Mouse (Mus musculus) limb, embryonic 14.5 days (tissue): Measurements from ENCODE around the gene Vamp5. TPM values are rescaled to one million over a fixed set of nuclear protein-coding genes. Genes with fewer than 3 reads are reported as not detected.

Source experiments
- ATAC-seq: fragments of 200-750 bp; cut with Nextera tagmentation; 2 replicates; pipeline ENCODE4 v1.8.0; 2017; ENCODE audit warnings: low read depth, moderate number of reproducible peaks, moderate TSS enrichment; ENCODE audit not compliant: low FRiP score
- DNase-seq: peaks from one replicate; pipeline ENCODE4 v3.0.0-alpha.2; 2015; ENCODE audit warnings: low spot score
- H3K27ac ChIP-seq: fragments of 300-500 bp; sonication (generic); replicated peaks from 2 replicates; pipeline ENCODE4 v1.5.1; 2014; ENCODE audit warnings: low read depth, mild to moderate bottlenecking, low read length, moderate library complexity, mixed read lengths
- H3K27me3 ChIP-seq: fragments of 300-500 bp; sonication (generic); 2 replicates; pipeline ENCODE4 v1.6.1; 2014; ENCODE audit warnings: low read length, mixed read lengths; ENCODE audit not compliant: control insufficient read depth, insufficient read depth
- H3K36me3 ChIP-seq: fragments of 300-500 bp; sonication (generic); 2 replicates; pipeline ENCODE4 v1.6.1; 2014; ENCODE audit warnings: mild to moderate bottlenecking, low read length, moderate library complexity, mixed read lengths; ENCODE audit not compliant: control insufficient read depth, insufficient read depth
- H3K4me1 ChIP-seq: fragments of 300-500 bp; sonication (generic); 2 replicates; pipeline ENCODE4 v1.6.1; 2014; ENCODE audit warnings: antibody characterized with exemption, low read length, mixed read lengths; ENCODE audit not compliant: control insufficient read depth, insufficient read depth
- H3K4me2 ChIP-seq: fragments of 300-500 bp; sonication (generic); replicated peaks from 2 replicates; pipeline ENCODE4 v1.6.1; 2014; ENCODE audit warnings: low read depth, mild to moderate bottlenecking, low read length, moderate library complexity; ENCODE audit not compliant: severe bottlenecking
- H3K4me3 ChIP-seq: fragments of 300-500 bp; sonication (generic); replicated peaks from 2 replicates; pipeline ENCODE4 v1.5.1; 2014; ENCODE audit warnings: low read length
- H3K9ac ChIP-seq: fragments of 300-500 bp; sonication (generic); 2 replicates; pipeline ENCODE4 v1.6.1; 2014; ENCODE audit warnings: mild to moderate bottlenecking, low read depth, low read length, moderate library complexity; ENCODE audit not compliant: severe bottlenecking
- H3K9me3 ChIP-seq: fragments of 300-500 bp; sonication (generic); 2 replicates; pipeline ENCODE4 v1.6.1; 2016; ENCODE audit warnings: low read length; ENCODE audit not compliant: control insufficient read depth
- POLR2A ChIP-seq: fragments of 200-500 bp; IDR thresholded peaks from 2 replicates; pipeline ENCODE4 v1.8.0; 2012; ENCODE audit warnings: inconsistent platforms, mild to moderate bottlenecking, moderate library complexity, borderline replicate concordance; ENCODE audit not compliant: insufficient read depth, insufficient read length; ENCODE audit errors: extremely low read depth
- WGBS: fragments of 180-500 bp; shearing (Covaris S2); extraction: QIAGEN DNeasy Blood & Tissue Kit; methylation state at CpG from one replicate; pipeline ENCODE4 v1.1.7; 2014; 5-methylcytosine and 5-hydroxymethylcytosine counted together
- polyA plus RNA-seq, 2 experiments: library from polyadenylated mRNA; depleted of rRNA in 1 of 2; stranded (reverse) in 1 of 2; unstranded in 1 of 2; fragments of >200 nt; fragmentation: Nextera tagmentation in 1 of 2; extraction: Ambion mirVana in 1 of 2; gene quantifications; 2 replicates each; pipeline versions ENCODE4 v1.2.1 to v1.2.3; 2012 to 2014

The Vamp5 gene
- polyA plus RNA-seq, 2 experiments = 16.6 to 24.5 TPM

GRCm38 (mm10) chr6:72323786-72324508, 56.3 kb downstream of the Vamp5 start:
- no peak overlapping the region for H3K9ac ChIP-seq
- no peaks in the 10 kb centered on the region for H3K27me3 ChIP-seq
- H3K36me3 ChIP-seq = peaks cover 96% of the 10 kb centered on the region
- no peak overlapping the region for H3K4me2 ChIP-seq
- no peak overlapping the region for H3K27ac ChIP-seq
- no peak for DNase-seq
- no peaks in the 10 kb centered on the region for H3K9me3 ChIP-seq
- no peak for TF ChIP-seq POLR2A
- WGBS = 92% methylated on average over 6 of the region's 6 CpGs
- H3K4me3 ChIP-seq = no peak overlapping the region
- no peak for ATAC-seq
- no peaks in the 10 kb centered on the region for H3K4me1 ChIP-seq

GRCm38 (mm10) chr6:72322936-72323335, 57.3 kb downstream of the Vamp5 start:
- no peak for TF ChIP-seq POLR2A
- H3K9me3 ChIP-seq = no peaks in the 10 kb centered on the region
- H3K4me2 ChIP-seq = no peak overlapping the region
- WGBS = 94% methylated on average over 3 of the region's 3 CpGs
- H3K27ac ChIP-seq = no peak overlapping the region
- no peak overlapping the region for H3K4me3 ChIP-seq
- no peaks in the 10 kb centered on the region for H3K4me1 ChIP-seq
- ATAC-seq (no peak), DNase-seq (no peak)
- H3K27me3 ChIP-seq = no peaks in the 10 kb centered on the region
- no peak overlapping the region for H3K9ac ChIP-seq
- peaks cover 97% of the 10 kb centered on the region for H3K36me3 ChIP-seq

GRCm38 (mm10) chr6:72319019-72319418, 61.2 kb downstream of the Vamp5 start:
- H3K4me3 ChIP-seq = no peak overlapping the region
- no peaks in the 10 kb centered on the region for H3K27me3 ChIP-seq
- H3K27ac ChIP-seq = no peak overlapping the region
- no peak for TF ChIP-seq POLR2A
- H3K9ac ChIP-seq = no peak overlapping the region
- ATAC-seq (no peak), DNase-seq (peak; percentile 56)
- no peak overlapping the region for H3K4me2 ChIP-seq
- no peaks in the 10 kb centered on the region for H3K4me1 ChIP-seq
- 82% methylated on average over 11 of the region's 11 CpGs for WGBS
- peaks cover 75% of the 10 kb centered on the region for H3K36me3 ChIP-seq
- no peaks in the 10 kb centered on the region for H3K9me3 ChIP-seq

Other genes starting within 250 kb of the Vamp5 start
- gene Atoh8, start 144.9 kb downstream of the Vamp5 start, polyA plus RNA-seq (2012; rRNA removed) = 19.8 and 26.5 TPM in 2 replicates
- 15.1 and 19.5 TPM in 2 replicates for gene Atoh8, start 144.9 kb downstream of the Vamp5 start, polyA plus RNA-seq (2014; fragmentation: Nextera tagmentation; extraction: Ambion mirVana)
- not detected in 2 replicates for gene Sftpb, start 75.9 kb downstream of the Vamp5 start, polyA plus RNA-seq (2012; rRNA removed)
- gene Sftpb, start 75.9 kb downstream of the Vamp5 start, polyA plus RNA-seq (2014; fragmentation: Nextera tagmentation; extraction: Ambion mirVana) = not detected in 2 replicates
- 35.8 and 39.1 TPM in 2 replicates for gene Usp39, start 35.3 kb downstream of the Vamp5 start, polyA plus RNA-seq (2012; rRNA removed)
- 52.2 and 53.7 TPM in 2 replicates for gene Usp39, start 35.3 kb downstream of the Vamp5 start, polyA plus RNA-seq (2014; fragmentation: Nextera tagmentation; extraction: Ambion mirVana)
- gene 0610030E20Rik, start 33.2 kb downstream of the Vamp5 start, polyA plus RNA-seq (2012; rRNA removed) = 30.6 and 31.7 TPM in 2 replicates
- 23.0 and 23.5 TPM in 2 replicates for gene 0610030E20Rik, start 33.2 kb downstream of the Vamp5 start, polyA plus RNA-seq (2014; fragmentation: Nextera tagmentation; extraction: Ambion mirVana)
- gene Tmem150a, start 25.0 kb downstream of the Vamp5 start, polyA plus RNA-seq (2012; rRNA removed) = 32.9 and 50.5 TPM in 2 replicates
- gene Tmem150a, start 25.0 kb downstream of the Vamp5 start, polyA plus RNA-seq (2014; fragmentation: Nextera tagmentation; extraction: Ambion mirVana) = 16.0 and 16.1 TPM in 2 replicates
- 65.7 and 79.5 TPM in 2 replicates for gene Rnf181, start 13.5 kb downstream of the Vamp5 start, polyA plus RNA-seq (2012; rRNA removed)
- 84.4 and 85.6 TPM in 2 replicates for gene Rnf181, start 13.5 kb downstream of the Vamp5 start, polyA plus RNA-seq (2014; fragmentation: Nextera tagmentation; extraction: Ambion mirVana)
- gene Vamp8, start 10.2 kb upstream of the Vamp5 start, polyA plus RNA-seq (2012; rRNA removed) = 110 and 125 TPM in 2 replicates
- gene Vamp8, start 10.2 kb upstream of the Vamp5 start, polyA plus RNA-seq (2014; fragmentation: Nextera tagmentation; extraction: Ambion mirVana) = 163 and 173 TPM in 2 replicates
- 44.9 and 59.8 TPM in 2 replicates for gene Ggcx, start 33.8 kb upstream of the Vamp5 start, polyA plus RNA-seq (2012; rRNA removed)
- gene Ggcx, start 33.8 kb upstream of the Vamp5 start, polyA plus RNA-seq (2014; fragmentation: Nextera tagmentation; extraction: Ambion mirVana) = 15.3 and 18.4 TPM in 2 replicates
- 252 and 285 TPM in 2 replicates for gene Mat2a, start 59.1 kb upstream of the Vamp5 start, polyA plus RNA-seq (2012; rRNA removed)
- gene Mat2a, start 59.1 kb upstream of the Vamp5 start, polyA plus RNA-seq (2014; fragmentation: Nextera tagmentation; extraction: Ambion mirVana) = 352 and 392 TPM in 2 replicates
- 0.36 and 0.43 TPM in 2 replicates for gene Sh2d6, start 141.2 kb upstream of the Vamp5 start, polyA plus RNA-seq (2012; rRNA removed)
- gene Sh2d6, start 141.2 kb upstream of the Vamp5 start, polyA plus RNA-seq (2014; fragmentation: Nextera tagmentation; extraction: Ambion mirVana) = not detected in 2 replicates
- 29.2 and 30.9 TPM in 2 replicates for gene Capg, start 163.9 kb upstream of the Vamp5 start, polyA plus RNA-seq (2012; rRNA removed)
- 80.7 and 86.6 TPM in 2 replicates for gene Capg, start 163.9 kb upstream of the Vamp5 start, polyA plus RNA-seq (2014; fragmentation: Nextera tagmentation; extraction: Ambion mirVana)
- gene Elmod3, start 217.9 kb upstream of the Vamp5 start, polyA plus RNA-seq (2012; rRNA removed) = 13.7 and 18.6 TPM in 2 replicates
- 19.4 and 20.3 TPM in 2 replicates for gene Elmod3, start 217.9 kb upstream of the Vamp5 start, polyA plus RNA-seq (2014; fragmentation: Nextera tagmentation; extraction: Ambion mirVana)
- gene Retsat, start 218.0 kb upstream of the Vamp5 start, polyA plus RNA-seq (2012; rRNA removed) = 8.8 and 10.7 TPM in 2 replicates
- gene Retsat, start 218.0 kb upstream of the Vamp5 start, polyA plus RNA-seq (2014; fragmentation: Nextera tagmentation; extraction: Ambion mirVana) = 16.1 and 19.0 TPM in 2 replicates
- gene Tgoln1, start 236.5 kb upstream of the Vamp5 start, polyA plus RNA-seq (2012; rRNA removed) = 19.4 and 19.9 TPM in 2 replicates
- 27.6 and 28.1 TPM in 2 replicates for gene Tgoln1, start 236.5 kb upstream of the Vamp5 start, polyA plus RNA-seq (2014; fragmentation: Nextera tagmentation; extraction: Ambion mirVana)